Mouse (Mus musculus) MN1 (cell line): Measurements from ENCODE around the gene Usp8.

ENCODE experiments used
- DNase-seq: peaks from one replicate; pipeline ENCODE4 v3.0.0-alpha.2; 2016; ENCODE audit warnings: low spot score

The Usp8 gene

GRCm38 (mm10) chr2:126706759-126707437, at the start of gene Usp8:
Gene Usp8 (plus strand): TSS chr2:126707328.
- peak; percentile 97 for DNase-seq

GRCm38 (mm10) chr2:126663481-126663880, 43.6 kb upstream of the Usp8 start:
- DNase-seq: peak; percentile 40

GRCm38 (mm10) chr2:126665984-126666383, 41.1 kb upstream of the Usp8 start:
- DNase-seq: no peak

- no peak for DNase-seq
Observed at GRCm38 (mm10) chr2:126668621-126669252, 38.4 kb upstream of the Usp8 start.

- DNase-seq: peak; percentile 18
Observed at GRCm38 (mm10) chr2:126673317-126674242, 33.5 kb upstream of the Usp8 start.

GRCm38 (mm10) chr2:126674441-126675168, 32.5 kb upstream of the Usp8 start:
- DNase-seq: peak; percentile 62

- DNase-seq: peak; percentile 93
Observed at GRCm38 (mm10) chr2:126675169-126676121, 31.7 kb upstream of the Usp8 start.

GRCm38 (mm10) chr2:126676122-126676515, 31.0 kb upstream of the Usp8 start, which contains the start of gene Gabpb1:
Gene Gabpb1 (minus strand): TSS chr2:126676337.
- DNase-seq: no peak

- no peak for DNase-seq
Observed at GRCm38 (mm10) chr2:126677366-126677765, 29.8 kb upstream of the Usp8 start.

GRCm38 (mm10) chr2:126682333-126682732, 24.8 kb upstream of the Usp8 start:
- DNase-seq: no peak

GRCm38 (mm10) chr2:126682937-126683336, 24.2 kb upstream of the Usp8 start:
- no peak for DNase-seq

- no peak for DNase-seq
Observed at GRCm38 (mm10) chr2:126691290-126691689, 15.8 kb upstream of the Usp8 start.

GRCm38 (mm10) chr2:126695285-126695684, 11.8 kb upstream of the Usp8 start:
- no peak for DNase-seq

- DNase-seq: no peak
Observed at GRCm38 (mm10) chr2:126707438-126707779, 281 bp downstream of the Usp8 start.

- DNase-seq: no peak
Observed at GRCm38 (mm10) chr2:126708361-126708760, 1.2 kb downstream of the Usp8 start.

GRCm38 (mm10) chr2:126712526-126712925, 5.4 kb downstream of the Usp8 start:
- no peak for DNase-seq

- DNase-seq: no peak
Observed at GRCm38 (mm10) chr2:126712950-126713349, 5.8 kb downstream of the Usp8 start.

- no peak for DNase-seq
Observed at GRCm38 (mm10) chr2:126729207-126729606, 22.1 kb downstream of the Usp8 start.

- DNase-seq: no peak
Observed at GRCm38 (mm10) chr2:126730502-126730901, 23.4 kb downstream of the Usp8 start.

- DNase-seq: peak; percentile 26
Observed at GRCm38 (mm10) chr2:126735339-126736073, 28.4 kb downstream of the Usp8 start.
